Mouse (Mus musculus): ENCODE results near the gene Gm14399. TPM values are rescaled to one million over a fixed set of nuclear protein-coding genes. Genes with fewer than 3 reads are reported as not detected.
A peak's percentile ranks its signal among the peaks of the same experiment; 100 is the strongest.
"Not testable (repeated sequence)": the region's sequence is repeated elsewhere in the genome, so short reads cannot be mapped to it uniquely, and the experiment has no call there.

Gene Gm14399
- 1 to 10 TPM; 5.8 to 8.7 TPM for total RNA-seq (2021)
- long read RNA-seq, experiment 1, partial matches to known transcripts = 1 of 1 reads
- long read RNA-seq, experiment 1, other reads (novel, unspliced or antisense) = 0 of 1 reads
- long read RNA-seq, experiment 2, partial matches to known transcripts = 0 of 3 reads
- long read RNA-seq, experiment 2, other reads (novel, unspliced or antisense) = 1 of 3 reads

DNA sequence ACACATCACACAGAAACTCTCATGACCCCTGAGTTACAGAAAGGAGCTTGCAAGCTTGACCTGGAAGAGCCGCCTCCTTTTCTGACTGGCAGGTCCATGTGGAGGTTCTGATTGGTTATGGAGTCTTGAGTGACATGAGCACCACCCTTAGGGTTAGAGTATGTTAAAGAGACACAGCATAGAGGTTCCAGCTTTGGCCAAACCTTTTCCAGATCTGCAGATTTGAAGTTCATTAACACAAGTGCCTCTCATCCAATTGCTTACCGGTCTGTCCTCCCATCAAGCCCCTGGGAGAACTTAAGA, at the start of gene Gm14399:
Gene Gm14399, minus strand, starts transcription at position 20 of the 303 bp plus-strand sequence.
- DNase-seq = not testable (repeated sequence)

- not testable (repeated sequence) for DNase-seq
Observed at GRCm38 (mm10) chr2:175179008-175179407, 37.2 kb upstream of the Gm14399 start.

DNA sequence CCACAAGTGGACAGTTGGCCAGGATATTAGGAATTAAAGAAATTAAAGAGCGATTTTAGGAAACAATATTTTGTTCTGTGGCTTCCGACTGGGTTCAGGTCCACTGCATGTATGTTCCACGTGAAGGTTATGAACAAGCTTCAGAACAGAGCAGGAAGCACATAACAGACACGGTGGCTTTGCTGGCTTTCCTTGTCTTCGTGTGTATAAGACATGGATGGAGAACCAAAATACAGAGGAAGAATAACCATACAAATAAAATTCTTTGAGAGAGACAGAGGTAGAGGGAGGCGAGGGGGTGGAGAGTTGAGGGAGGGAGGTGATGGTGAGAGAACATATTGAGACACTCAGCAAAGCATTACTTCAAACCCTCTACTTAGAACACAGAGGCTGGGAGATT, 34.5 kb upstream of the Gm14399 start:
- no peak for DNase-seq

DNA sequence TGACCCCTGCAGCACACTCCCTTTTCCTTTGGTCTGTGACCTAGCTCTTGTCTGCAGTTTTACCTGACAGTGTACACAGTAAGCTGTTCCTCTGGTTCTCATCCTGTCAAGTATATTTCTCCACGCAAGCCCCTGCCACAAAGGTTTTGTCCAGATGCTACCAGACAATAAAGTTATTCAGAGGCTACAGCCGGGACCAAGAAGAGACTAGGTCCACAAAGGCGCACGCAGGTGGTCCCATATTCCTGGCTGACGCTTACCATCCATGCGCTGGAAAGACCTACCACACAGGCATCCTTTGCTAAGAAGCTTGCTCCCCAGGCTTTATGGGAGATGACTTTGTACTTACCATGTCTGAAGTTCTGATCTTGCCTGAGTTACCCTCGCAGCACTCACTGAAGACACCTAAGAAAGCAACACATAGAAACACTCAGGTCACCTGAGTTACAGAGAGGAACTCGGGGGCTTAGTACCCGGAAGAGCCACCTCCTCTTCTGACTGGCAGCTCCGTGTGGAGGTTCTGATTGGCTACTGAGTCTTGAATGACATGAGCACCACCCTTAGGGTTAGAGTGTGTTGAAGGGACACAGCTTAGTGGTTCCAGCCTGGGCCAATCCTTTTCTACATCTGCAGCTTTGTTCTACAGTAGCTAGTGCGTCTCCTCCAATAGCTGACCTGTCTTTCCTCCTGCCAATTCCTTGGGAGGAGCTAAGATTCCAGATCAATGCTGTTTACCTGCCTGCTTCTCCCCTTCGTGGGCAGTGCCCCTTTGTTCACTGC, 33.8 kb upstream of the Gm14399 start, which contains the start of gene Gm14443:
Gene Gm14443, minus strand, starts transcription at position 471 of the 780 bp plus-strand sequence.
- DNase-seq = not testable (repeated sequence)

DNA sequence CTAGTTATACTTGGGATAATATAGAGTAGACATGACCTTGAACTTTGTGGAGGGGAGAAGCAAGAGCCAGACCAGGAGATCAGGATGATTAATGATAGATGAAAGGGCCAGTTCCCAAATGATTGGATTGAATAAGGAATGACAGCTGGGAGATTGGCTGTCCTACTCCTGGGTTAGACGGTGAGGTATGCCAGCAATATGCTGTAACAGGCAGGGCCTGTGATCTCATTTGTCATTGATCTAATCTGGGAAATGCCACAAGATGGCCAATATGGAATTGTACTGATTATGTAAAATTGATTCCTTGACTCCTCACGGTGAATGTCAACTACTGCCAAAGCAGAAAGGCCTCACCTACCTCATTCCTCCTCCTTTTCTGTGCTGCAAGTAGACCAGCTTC, 32.2 kb upstream of the Gm14399 start:
- not testable (repeated sequence) for DNase-seq

DNA sequence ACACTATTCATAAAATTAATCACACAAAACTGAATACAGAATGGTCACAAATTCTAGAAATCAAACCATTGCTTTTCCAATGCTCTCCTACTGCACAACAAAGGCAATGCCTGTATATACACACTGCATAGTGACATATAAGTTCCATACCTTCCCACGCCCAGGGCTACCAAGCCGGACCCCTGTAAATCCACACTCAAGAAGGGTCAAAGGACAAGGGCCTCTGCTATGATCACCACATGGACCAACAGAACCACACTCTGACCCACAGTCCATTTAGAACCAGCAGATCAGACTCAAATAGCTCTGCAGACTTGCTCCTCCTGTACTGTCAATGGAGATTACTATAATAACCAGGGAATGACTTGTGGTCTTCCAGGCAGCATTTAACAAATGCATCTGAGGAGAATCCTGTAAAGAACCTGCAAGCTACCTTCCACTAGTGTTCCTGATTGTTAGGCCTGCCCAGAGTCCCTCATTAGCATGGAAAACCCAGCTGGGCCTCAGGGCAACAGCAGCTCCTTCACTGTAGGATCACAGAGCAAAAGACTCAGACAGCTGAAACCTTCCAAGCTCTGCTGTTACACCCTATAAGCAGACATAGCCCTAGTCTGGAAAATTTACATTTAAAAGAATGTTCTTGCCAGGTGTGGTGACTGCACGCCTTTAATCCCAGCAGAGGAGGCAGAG, 31.2 kb upstream of the Gm14399 start:
- DNase-seq = not testable (repeated sequence)

DNA sequence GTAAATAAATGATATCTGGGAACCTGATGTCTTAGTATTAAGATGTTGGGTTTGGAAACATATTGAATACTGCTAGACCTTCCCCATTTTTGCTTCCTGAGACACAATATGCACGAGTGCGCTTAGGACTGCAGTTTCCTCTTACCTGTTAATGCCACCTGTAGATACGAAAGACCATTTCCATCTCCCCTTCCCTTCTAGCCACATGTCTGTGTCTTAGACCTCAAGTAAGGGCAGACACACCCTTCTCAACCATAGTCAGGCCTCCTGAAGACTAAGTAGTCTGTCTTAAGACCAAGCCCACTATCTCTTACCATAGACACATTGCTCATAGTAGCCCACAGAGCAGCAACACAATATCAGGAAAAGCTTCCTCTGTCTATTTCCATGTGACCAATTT, 30.3 kb upstream of the Gm14399 start:
- no peak for DNase-seq

GRCm38 (mm10) chr2:175166870-175167269, 25.1 kb upstream of the Gm14399 start:
- DNase-seq = not testable (repeated sequence)

DNA sequence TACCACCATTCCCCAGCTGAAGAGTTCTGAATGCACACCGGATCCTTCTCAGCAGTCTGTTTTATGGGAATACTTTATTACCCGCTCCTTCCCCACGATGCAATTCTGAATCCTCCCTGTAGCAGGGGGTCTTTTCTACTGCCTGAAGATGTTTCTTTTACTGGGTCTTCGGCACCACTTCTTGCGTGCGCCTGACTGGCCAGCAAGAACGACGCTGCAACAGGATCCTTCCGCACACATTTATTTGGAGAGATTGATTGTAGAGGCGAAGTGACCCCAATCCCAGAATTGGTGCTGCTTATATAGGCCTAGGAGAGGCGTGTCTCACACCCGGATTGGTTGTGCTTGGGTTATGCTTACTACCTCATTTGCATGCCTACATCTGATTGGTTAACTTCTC, 23.3 kb upstream of the Gm14399 start:
- DNase-seq = not testable (repeated sequence)

- not testable (repeated sequence) for DNase-seq
Observed at GRCm38 (mm10) chr2:175161438-175161837, 19.6 kb upstream of the Gm14399 start.

DNA sequence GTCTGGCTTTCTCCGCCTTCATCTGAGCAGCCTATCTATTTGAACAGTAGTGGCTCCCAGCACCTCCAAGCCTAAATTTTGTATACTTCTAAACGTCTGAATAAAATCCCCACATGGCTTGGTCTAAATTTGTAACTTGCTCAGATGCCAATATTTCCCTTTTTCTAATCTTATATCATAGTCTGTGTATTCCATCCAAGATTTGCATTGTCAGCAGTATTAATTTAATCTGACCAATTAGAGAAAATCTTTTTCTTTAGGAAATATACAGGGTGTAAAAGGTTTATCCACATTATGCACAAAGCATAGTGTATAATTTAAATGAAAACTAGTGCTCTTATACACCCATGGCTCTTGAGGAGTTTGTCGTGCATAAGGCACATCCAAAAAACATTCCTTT, 16.8 kb upstream of the Gm14399 start:
- DNase-seq = no peak

GRCm38 (mm10) chr2:175156696-175157095, 14.9 kb upstream of the Gm14399 start:
- no peak for DNase-seq

DNA sequence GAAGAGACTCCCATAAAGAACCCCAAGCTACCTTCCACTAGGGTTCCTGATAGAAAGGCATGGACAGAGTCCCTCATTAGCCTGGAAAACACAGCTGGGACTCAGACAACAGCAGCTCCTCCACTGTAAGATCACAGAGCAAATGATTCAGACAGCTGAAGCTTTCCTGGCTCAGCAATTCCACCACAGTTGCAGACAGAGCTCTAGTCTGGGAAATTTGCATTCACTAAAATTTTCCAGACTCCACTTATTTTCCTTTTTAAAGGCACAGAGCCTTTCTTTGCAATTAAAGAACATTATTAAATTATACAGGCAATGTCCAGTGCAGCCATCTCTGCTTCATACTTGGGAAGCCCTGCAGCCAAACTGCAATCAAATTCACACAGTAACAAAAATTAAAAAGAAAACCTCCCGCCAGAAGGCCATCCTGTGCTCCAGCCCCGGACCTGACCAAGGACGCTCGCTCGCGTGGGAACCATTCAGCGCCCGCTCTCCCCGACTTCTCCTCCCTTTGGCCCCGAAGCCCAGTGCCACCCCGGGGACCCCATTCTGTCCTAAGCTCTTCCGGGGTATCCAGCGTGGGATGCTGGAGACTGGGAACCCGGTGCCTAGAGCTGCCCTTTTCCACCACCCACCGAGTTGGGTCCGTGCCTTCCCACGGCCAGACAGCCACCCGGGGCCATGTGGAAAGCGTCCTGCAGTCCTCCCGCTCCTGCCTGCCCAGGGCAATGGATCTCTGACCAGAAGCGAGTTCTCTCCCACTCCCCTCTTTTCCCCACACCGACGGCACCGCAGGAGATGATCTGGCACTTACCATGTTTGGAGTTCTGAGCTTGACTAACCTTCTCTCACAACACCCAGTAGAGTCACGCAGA, 457 bp downstream of the Gm14399 start:
- DNase-seq = peak; percentile 15

- DNase-seq = not testable (repeated sequence)
Observed at GRCm38 (mm10) chr2:175140624-175141023, 1.2 kb downstream of the Gm14399 start.

Other genes with a start within 250 kb of the Gm14399 start
- under 1 TPM in 1 of 2 experiments, not detected in 1; 0.61 TPM for gene Gm14444, start 131.8 kb downstream of the Gm14399 start, total RNA-seq (2021)
- 1 to 10 TPM in 1 of 2 experiments, not detected in 1; 1.2 TPM for gene Gm14393, start 74.2 kb downstream of the Gm14399 start, total RNA-seq (2021)
- gene Gm14443, start 33.9 kb upstream of the Gm14399 start, total RNA-seq (2021) = 1 to 10 TPM in 1 of 2 experiments, under 1 TPM in 1; 0.94 to 1.1 TPM
- 10 to 100 TPM; 26.3 to 40.4 TPM for gene Gm14391, start 64.9 kb upstream of the Gm14399 start, total RNA-seq (2021)
- 1 to 10 TPM in 1 of 2 experiments, not detected in 1; 4.8 TPM for gene Gm14440, start 133.1 kb upstream of the Gm14399 start, total RNA-seq (2021)
- 10 to 100 TPM; 17.0 to 21.5 TPM for gene Gm4631, start 196.2 kb upstream of the Gm14399 start, total RNA-seq (2021)
- gene Zfp968, start 230.4 kb upstream of the Gm14399 start, total RNA-seq (2021) = 1 to 10 TPM; 2.5 to 3.8 TPM

All from gastrocnemius, postnatal 10 days (tissue).